Mouse (Mus musculus) 3134 (cell line): ENCODE measurements at regions not wholly inside any gene's neighbourhood (a gene's known extent, or its start where the extent isn't known, plus 50 kb on each side); places are given as distances from the start of the nearest gene placed in this dataset.

Source experiments
- DNase-seq: peaks from one replicate; pipeline ENCODE4 v3.0.0-alpha.2; 2011; ENCODE audit warnings: low spot score; ENCODE audit not compliant: insufficient read length; ENCODE audit errors: extremely low read depth

- no peak for DNase-seq
Observed at GRCm38 (mm10) chr5:133718187-133719078, 381.1 kb upstream of the Castor2 start.

GRCm38 (mm10) chr5:133715830-133716229 is 383.7 kb upstream of the Castor2 start:
- DNase-seq, result no peak

GRCm38 (mm10) chr5:133712652-133713051 is 386.9 kb upstream of the Castor2 start:
- DNase-seq, result no peak

GRCm38 (mm10) chr5:133708881-133709280 is 390.6 kb upstream of the Castor2 start:
- DNase-seq, result no peak

DNA sequence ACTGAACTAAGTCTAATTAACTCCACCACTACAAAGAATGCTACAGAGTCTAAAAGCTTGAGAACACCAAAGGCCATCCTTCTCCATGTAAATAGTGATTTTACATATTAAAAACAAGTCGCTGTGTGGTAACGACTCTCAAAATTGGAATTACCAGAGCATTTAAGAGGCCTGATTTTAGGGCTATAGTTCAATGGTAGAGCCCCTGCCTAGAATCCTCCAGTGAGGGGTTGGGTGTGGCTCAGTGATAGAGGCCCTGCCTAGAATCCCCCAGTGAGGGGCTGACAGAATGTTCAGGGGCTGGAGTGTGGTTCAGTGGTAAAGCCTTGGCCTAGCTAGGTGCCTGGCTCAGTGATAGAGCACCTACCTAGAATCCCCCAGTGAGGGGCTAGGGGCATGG is 413.3 kb upstream of the Castor2 start:
- DNase-seq, result no peak

DNA sequence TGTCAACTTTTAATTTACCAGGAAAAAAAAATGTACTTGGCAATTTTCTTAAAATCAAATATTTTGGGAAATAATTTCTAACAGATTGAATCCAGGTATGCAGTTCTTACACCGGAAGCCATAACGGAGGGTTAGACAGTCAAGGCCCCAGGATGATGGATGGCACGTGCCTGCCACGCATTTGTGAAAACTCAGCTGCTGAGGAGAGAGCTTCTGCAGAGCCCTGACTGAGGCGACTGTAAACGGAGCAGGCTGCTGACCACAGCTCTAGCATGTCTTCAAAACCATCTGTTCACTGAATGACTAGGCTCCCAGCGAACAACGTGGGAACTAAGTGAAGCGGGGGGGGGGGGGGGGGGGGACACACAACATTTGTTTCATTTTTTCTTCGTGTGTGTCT is 416.5 kb upstream of the Castor2 start:
- DNase-seq, result no peak

DNA sequence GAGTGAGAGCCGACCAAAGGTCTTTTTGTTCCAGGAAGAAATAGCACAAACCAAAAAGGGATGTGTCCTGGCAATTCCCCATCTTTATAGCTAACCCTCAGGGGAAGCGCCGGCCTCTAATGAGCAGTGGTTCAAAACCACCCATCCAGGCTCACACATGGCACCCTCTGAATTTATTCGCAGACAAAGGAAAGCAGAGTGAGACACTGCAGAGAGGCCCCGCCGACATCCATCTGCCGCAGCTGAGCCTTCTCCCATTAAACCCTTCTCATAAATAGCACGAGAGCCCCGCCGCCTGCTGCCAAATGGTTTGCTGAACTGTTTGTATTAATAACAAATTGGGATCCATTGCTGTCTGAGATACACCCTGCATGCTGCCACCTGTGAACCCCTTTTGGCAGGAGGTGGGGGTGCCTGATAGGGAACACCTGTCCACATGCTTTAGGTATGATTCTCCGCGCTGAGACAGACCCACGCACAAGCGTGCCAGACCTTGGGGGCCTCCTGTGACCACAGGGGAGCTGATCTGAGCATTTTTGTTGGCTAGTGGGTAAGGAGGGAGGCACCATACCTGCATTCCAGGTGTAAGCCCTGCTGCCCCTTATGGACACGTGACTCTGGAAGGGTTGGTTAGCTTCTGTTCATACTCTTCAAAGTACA is 422.6 kb upstream of the Castor2 start:
- no peak for DNase-seq

GRCm38 (mm10) chr5:133675636-133676035 is 423.9 kb upstream of the Castor2 start:
- no peak for DNase-seq

DNA sequence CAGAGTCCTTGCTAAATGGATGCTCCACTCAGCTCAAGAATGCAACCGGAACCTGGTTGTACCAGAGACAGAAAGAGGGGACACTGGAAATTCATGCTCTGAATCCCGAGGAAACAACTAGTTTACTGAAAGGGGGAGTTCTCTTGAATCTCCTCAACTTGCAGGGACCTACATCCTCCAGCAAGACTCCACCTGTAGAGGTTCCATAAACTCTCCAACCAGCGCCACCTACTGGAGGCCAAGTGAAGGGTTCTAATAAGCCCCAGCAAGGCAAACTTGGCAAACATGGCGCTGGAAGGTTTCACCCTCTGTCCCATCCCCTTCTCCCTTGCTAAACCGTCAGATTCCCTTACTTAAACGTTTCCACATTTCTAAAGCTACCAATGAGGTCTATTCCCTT is 433.0 kb upstream of the Castor2 start:
- DNase-seq, result no peak

DNA sequence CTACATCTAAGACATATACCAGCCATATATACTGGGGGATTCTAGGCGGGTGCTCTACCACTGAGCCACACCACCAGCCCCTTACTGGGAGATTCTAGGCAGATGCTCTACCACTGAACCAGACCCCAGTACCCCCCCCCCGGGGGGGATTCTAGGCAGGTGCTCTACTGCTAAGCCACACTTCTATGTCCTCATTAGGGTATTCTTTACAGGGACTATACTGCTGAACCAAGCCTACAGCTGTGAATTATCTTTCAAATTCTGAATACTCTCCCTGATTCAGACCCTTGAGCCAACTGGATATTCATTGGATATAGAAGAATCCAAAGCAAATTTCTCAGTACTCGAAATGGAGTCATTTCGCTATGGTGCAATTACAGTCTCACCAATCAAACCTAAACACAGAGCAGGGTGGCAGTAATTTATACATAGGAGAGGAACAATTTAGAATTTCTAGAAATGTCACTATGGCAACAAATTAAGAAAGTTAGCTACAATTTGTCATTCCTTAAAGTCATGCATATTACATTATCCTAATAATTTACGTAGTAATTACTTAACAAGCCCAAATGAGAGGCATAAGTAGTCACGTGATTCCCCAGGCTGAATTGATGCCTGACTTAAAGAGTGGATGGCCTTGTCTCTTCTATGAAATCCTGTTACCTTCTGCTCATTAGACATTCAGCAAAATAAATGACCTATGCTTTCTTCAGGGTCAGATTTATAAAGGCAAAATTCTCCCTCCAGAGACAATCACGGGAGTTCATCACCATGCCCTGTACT is 436.8 kb upstream of the Castor2 start:
- no peak for DNase-seq

- DNase-seq, result no peak
Observed at GRCm38 (mm10) chr5:133660351-133660750, 439.2 kb upstream of the Castor2 start.

DNA sequence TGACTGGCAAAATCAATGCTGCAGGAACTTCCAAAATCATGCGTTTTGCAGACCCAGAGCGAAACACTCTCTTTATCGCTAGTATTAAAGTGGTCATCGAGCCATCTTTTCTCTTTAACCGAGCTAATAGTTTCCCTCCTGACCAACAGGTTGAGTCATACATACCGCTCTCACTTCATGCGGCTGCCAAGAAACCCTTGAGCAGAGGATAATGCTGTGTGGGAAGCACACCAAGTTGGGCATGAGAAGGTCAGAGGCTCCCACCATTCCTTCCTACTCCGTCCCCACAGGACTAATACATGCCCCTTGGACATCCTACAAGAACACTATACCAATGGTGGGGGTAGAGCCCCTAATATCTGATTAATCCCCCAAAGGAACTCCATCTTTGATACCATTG is 442.7 kb upstream of the Castor2 start:
- no peak for DNase-seq

GRCm38 (mm10) chr5:133653431-133653830 is 446.1 kb upstream of the Castor2 start:
- no peak for DNase-seq

DNA sequence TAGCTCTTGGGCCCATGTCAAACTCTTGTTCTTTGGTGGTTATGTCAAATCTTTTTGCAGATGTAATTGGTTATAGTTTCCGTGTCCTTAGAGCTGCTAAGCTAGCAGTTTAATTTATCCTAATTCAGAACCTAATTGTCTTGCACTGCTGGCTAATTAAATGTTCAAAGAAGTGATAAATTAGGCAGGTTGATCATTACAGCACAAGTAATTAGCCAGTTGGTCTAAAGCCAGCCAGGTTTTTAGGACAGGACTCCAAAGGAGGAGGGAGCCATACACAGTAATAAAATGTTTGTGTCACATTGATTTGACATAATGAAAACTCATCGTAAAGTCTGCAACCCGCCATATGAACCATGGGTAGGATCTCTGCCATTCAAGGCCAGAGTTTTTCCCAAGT is 449.3 kb upstream of the Castor2 start:
- DNase-seq, result no peak

- DNase-seq, result no peak
Observed at GRCm38 (mm10) chr5:133645696-133646195, 453.8 kb upstream of the Castor2 start.

GRCm38 (mm10) chr5:133643326-133643725 is 456.2 kb upstream of the Castor2 start:
- DNase-seq, result no peak

DNA sequence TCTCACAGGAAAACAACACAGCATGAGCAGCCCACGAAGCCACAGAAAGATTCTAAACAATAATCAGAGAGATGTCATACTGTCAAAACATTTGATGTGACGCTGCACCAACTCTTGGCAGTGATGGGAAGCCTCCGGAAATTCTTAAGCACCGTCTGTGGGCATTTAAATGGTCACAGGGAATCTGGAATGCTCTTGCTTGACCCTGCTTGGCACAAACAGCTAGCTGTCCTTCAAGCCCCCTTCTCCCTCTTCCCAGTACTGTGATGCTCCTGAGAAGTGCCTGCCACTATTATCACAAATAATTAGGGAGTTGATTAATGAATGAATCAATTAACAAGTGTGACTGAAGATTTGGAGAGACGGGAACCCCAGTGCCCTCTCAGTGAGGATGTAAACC is 465.0 kb upstream of the Castor2 start:
- DNase-seq, result no peak

DNA sequence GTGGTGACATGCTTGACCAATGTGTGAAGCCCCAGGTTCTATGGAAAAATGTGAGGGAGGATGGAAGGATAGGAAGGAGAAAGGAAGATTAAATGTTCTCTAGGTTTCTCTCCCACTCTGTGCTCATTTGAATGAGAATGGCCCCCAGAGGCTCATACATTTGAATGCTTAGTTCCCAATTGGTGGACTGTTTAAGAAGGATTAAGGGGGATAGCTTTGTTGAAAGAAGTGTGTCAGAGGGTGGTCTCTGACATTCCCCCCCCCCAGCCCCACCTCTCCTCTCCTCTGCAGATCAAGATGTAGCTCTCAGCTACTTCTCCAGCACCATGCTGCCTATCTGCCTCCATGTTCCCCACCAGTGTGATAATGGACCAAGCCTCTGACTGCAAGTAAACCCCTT is 467.7 kb upstream of the Castor2 start:
- DNase-seq, result no peak

DNA sequence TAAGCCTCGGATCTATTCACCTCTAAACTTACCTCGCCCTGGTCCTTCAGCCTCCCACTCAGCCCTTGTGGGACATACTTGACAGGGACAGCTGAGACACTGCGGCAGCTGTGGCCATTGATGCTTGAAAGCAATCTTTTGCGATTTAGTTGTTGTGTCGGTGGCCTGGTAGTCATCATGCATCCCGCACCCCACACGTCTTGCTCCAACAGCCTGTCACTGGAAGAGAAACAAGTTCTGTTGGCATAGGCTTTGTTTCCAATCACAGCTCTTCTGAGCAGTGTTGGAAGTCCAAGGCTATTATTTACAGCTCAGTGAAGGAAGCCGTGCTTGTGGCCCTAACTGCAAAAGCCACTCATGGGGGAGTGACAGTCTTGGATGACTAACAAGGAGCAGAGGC is 480.2 kb upstream of the Castor2 start:
- DNase-seq, result no peak

DNA sequence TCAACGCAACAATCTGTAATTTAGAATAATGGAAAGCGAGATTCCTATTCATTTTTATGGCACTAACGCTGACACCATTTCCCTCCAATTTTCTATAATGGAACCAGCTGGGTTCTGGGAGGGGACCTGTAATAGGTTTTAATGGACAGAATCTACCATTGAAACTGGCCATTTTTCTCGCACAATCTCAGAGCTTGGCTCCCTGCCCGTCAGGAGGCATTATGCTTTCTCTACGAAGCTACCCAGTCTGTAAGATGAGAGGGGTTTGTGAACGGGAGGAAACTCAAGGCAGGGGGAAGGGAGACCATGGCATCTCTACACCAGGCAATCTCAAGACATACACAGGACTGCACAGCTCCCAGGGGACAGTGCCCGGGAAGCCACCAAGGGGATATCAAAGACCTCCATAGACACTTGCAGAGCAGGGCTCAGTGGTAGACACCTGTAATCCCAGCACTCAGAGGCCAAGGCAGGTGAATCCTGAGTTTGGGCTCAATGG is 498.2 kb upstream of the Castor2 start:
- DNase-seq, result no peak

DNA sequence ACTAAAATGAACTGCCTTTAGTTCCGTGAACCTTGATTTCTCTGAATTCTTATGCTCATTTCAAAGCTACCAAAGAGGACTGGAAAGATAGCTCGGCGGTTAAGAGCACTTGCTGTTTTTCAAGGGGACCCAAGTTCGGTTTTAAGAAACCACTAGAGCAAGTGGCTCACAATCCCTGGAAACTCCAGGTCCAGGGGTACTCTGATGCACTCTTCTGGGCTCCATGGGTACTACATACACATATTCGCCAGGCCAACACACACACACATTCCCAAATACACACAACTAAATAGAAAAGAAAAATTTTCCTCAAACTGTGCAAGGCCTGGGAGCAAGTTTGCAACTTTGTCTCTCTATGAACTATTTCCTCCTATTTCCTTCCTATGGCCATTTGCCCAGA is 498.9 kb upstream of the Castor2 start:
- DNase-seq, result no peak
